Mouse (Mus musculus) embryo, embryonic 11 days (tissue): ENCODE data around the gene Esam.
A peak's percentile ranks its signal among the peaks of the same experiment; 100 is the strongest.

ENCODE experiments used
- DNase-seq: peaks from one replicate; pipeline ENCODE4 v3.0.0-alpha.2; 2015

Gene Esam

DNA sequence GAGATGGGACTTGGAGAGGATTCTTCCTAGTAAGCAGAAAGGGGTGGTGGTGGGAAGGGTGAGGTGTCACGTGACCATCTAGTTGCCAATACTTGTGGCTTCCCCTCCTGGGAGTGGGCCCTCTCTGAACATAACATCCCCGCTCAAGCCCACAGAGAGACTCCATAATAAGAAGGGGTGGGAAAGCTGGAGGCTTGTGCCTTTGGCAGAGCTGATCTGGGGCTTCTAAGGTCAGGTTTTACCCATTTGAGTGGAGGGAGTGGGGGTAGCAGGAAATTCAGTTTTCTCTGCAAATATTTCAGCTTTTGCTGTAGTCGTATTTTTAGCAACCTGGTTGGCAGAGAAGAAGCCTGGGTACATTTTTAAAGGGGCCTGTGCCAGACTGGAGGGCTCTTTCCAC is 28.5 kb downstream of the Esam start:
- no peak for DNase-seq

DNA sequence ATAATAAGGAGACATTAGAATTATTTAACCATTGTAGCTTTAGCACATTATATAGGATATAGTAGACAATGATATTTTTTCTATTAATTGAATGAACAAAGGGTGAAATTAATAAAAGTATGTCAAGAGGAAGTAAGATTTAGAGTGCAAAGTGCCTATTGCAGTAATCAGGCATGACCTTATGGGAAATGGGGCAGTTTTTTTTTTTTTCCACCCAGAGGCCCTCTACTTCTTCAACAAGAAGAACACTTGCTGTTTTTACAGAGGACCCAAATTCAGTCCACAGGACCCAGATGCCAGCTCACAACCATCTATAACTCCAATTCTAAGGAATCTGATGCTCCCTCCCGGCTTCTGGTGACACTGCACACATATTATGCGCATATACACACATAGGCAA is 32.7 kb downstream of the Esam start:
- no peak for DNase-seq

DNA sequence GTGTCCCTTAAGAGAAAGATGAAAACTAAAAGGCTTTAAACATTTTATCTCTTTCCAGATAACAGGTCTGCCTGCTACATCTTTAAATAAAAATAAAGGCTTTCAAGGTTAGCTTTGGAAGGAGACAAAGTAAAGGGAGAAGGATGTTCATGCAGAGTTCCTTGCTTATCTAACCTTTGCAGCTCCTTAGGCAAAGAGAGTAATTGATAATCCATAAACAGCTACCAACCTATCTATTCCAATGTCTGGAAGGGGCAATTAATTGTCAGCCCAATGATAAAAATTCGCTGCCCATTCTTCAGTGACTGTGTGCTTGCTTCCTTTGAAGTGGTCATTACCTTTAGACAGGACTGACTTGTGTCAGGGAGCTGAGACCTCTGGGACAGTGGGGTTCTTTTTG is 35.9 kb downstream of the Esam start:
- DNase-seq = no peak

DNA sequence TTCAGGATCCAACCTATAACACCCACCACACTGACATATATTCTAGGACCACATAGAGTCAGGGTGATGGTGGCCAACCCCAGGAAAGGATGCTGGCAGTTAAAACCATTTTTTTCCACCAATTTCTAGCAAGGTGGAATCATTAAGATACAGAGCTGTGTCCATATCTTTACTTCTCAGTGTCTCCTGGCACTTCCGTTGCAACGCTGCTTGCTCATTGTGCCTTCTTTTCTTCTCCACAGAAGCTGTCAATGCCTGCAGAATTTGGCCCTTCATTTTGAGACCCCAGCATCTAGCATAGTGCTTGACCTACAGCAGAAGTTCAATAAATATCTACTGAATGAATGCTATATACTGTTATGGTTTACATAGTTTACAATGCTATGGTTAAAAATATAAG is 39.1 kb downstream of the Esam start:
- DNase-seq = no peak

DNA sequence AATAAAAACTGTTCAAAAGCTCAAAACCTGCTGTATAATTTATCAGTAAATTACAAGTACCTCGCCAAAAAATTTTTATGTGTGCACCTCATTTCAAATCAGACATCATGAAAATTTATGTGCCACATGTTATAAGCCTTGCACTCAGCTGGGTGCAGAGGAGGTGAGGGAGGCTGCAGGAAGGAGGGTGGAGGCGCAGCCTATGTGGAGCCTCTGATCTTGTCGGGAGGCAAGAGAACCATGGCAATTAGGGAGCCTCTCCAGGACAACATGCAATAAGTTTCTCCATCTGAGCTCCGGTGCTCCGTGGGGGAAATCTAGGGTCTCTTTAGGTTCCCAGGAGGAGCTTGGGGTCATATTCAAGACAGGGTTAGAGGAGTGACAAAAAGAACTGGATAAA is 39.6 kb downstream of the Esam start:
- DNase-seq = no peak

DNA sequence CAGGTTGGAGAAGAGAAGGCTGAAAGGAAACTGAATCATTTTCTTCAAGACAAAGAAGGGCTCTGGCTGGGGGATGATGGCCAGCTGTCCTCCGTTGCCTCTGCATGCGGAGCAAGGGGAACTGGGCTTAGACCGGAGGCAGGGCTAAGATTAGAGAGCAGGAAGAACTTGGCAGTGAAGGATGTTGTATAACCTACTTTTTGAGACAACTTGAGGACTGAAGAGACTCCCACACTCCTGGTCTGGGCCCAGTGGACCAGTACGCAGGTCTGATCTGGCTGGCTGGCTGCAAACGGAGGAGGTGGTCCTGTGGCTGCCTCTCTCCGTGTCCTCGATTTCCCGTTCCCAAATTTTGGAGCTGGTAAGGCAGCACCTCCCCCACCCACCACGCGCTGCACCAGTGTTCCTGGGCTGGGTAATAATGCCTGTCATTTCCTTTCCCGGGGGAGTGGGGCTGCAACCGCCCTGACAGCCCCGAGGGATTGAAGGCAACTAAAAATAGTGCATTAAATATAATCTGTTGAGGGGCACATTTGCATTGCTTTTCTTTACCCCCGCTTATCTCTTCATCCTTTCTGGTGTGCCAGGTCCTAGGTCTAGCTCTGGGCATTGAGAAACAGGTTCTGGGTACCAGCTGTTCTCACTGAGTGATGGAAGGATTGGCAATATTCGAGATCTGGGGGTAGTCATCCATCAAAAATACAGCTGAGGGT is 40.2 kb downstream of the Esam start:
- DNase-seq = no peak

DNA sequence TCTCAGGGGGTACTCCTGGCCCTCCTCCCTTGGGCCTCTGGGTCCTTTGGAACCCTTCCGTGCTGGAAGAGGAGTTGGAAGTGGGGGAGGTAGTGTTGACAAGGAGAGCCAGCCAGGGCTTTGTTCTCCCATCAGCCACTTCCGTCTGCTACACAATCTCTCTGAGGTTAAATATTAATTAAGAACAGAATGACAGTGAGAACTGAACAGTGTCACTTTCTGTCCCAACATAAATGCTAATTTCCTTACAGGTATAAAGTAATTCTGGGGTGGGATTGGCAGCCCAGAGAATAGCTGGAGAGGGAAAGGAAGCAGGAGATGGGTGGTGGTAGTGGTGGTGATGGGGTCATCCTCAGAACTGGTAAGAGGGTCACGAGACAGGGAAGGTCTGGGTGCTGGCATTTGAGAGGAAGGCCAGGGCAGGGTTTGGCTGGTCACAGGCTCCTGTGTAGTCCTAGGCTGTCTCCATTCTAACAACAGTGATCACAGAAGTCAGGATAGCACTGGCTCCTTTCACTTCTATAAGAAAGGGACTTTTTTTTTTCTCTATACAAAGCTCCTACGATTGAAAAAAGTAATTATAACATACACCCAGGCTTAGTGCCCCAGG is 40.8 kb downstream of the Esam start:
- no peak for DNase-seq

DNA sequence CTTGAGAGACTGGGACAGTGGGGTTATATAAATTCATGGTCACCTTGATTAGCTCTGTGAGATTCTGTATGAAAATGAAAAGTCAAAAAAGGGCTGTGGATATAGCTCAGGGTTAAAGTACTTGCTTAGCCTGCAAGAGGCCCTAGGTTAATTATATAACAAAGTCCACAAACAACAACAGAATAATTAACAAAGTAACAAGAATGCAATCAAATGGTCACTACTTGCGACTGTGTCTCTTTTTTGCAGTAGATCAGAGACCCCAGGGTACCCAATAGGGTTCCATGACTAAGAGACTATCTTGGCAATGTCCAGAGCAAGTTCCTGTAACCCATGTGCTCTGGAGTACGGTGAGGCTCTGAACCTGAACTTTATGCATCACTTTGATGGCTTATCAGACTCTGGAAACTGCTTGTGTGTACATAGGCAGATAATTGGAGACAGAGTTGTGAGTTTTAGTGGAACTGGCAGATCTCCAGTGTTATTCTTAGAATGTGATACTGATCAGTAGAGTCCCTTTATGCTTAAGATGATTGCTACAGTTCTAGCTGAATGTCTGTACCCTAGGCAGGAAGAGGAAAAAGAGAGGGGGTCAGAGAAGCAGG is 41.5 kb downstream of the Esam start:
- DNase-seq = no peak

DNA sequence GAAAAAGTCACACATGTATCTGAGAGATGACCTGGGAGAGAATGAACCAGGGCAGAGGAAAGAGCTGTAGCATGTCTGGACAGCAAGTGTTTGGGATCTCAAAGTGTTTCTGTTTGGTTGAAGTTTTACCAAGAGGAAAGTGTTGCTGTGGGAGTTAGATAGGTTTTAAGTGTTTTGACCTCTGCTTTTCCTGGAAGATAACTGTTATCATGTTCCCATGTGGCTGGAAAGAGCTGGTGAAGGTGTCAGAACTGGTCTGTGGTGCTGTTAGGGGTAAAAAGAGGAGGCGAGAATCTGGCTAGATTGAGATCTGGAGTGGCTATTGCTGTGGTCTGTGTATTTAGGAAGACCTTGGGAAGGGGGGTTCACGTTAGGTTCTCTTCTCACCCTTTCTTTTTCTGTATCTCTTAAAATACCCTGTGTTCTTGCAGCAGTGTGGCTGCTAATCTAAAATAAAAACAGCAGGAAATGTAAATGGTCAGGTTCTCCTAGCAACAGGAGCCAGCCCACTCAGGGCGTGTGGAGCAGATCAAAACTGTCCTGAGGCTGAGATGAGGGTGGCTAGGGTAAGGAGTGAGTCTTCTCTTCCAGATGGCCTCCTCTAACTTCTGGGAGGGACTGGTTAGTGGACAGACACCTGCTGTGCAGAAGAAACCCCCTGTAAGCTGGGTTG is 44.5 kb downstream of the Esam start:
- no peak for DNase-seq

DNA sequence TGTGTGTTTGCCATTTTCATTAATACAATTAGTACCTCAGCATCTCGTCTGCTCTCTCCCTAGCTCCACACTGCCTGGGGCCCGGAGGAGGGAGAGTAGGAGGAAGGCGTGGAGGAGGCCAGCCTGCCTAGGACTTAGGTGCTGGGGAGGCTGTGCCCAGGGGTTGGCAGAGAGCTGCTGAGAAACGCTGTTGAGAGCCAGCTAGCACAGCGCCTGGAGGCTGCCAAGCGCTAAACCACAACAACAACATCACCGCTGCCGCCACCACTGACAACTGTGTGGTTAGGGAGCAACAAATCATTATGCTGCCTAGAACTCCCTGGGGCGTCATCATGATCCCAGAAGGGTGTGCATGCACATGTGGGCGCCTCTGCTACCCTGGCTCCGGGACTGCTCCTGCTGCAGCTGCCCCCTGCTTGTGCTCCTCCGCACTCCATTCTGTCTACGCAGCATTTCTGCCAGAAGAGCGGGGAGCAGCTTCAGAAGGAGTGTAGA is 48.6 kb downstream of the Esam start:
- DNase-seq = peak; percentile 20

DNA sequence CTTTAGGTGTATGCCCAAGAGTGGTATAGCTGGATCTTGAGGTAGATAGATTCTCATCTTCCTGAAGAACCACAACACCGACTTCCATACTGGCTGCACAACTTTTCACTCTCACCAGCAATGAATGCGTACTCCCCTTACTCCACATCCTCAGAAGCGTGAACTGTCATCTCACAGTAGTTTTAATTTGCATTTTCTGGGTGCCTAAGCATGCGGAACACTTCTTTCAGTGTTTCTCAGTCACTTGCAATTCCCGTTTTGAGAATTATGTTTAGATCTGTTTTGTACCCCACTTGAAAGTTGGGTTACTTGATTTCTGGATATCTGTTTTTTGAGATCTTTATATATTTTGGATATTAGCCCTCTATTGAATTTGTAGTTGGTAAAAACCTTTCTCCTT is 55.7 kb downstream of the Esam start:
- no peak for DNase-seq

DNA sequence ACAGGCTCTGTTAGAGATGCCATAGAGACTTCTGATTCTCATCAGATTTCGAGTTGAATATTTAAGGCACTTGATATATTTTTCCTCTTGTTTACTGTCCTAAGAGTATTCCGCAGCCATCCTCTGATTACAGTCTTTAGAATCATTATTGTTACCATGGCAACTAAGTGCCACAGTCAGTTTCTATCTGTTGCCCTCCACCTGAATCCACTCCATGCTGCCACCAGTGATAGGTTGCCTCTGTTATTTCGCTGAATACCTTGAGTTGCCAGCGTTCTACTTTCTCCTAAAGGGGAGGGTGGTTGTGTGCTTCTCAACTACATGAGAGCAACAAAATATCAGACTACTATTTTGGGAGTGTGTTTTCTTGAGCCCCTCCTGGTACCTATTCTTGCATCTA is 58.8 kb downstream of the Esam start:
- DNase-seq = no peak
